Mouse (Mus musculus): ENCODE data around the gene Aig1. TPM values are rescaled to one million over a fixed set of nuclear protein-coding genes. Genes with fewer than 3 reads are reported as not detected.

Aig1 gene
- polyA plus RNA-seq, 1 experiment from 2014 or later = 39.1 TPM

GRCm38 (mm10) chr10:13776014-13776413, 92.8 kb downstream of the Aig1 start:
- H3K9ac ChIP-seq (ENCODE audit: low read depth, low read length) = no peak overlapping the region
- H3K9me3 ChIP-seq (ENCODE audit: control insufficient read depth, low read length) = no peaks in the 10 kb centered on the region
- H3K4me1 ChIP-seq (ENCODE audit: control insufficient read depth, insufficient read depth, low read length) = no peaks in the 10 kb centered on the region; the same call in 1 of the 2 replicates
- 85% methylated on average over 3 of the region's 3 CpGs for WGBS
- no peak for ATAC-seq (ENCODE audit: low FRiP score, low TSS enrichment)
- H3K27ac ChIP-seq (ENCODE audit: low read depth, low read length) = no peak overlapping the region
- H3K27me3 ChIP-seq (ENCODE audit: control insufficient read depth, insufficient read depth, low read length) = no peaks in the 10 kb centered on the region
- no peak overlapping the region for H3K4me2 ChIP-seq (replicated peaks; ENCODE audit: low read depth, low read length)
- H3K36me3 ChIP-seq (ENCODE audit: control insufficient read depth, insufficient read depth, low read length) = no peaks in the 10 kb centered on the region
- no peak overlapping the region for H3K4me3 ChIP-seq (ENCODE audit: low read length)

- Histone ChIP-seq H3K4me3 (ENCODE audit: low read length) (no peak overlapping the region), H3K4me1 (ENCODE audit: control insufficient read depth, insufficient read depth, low read length) (no peaks in the 10 kb centered on the region; the same call in 1 of the 2 replicates), H3K9me3 (ENCODE audit: control insufficient read depth, low read length) (no peaks in the 10 kb centered on the region), H3K27ac (ENCODE audit: low read depth, low read length) (no peak overlapping the region), H3K27me3 (ENCODE audit: control insufficient read depth, insufficient read depth, low read length) (no peaks in the 10 kb centered on the region), H3K36me3 (ENCODE audit: control insufficient read depth, insufficient read depth, low read length) (no peaks in the 10 kb centered on the region), H3K4me2 (replicated peaks; ENCODE audit: low read depth, low read length) (no peak overlapping the region), H3K9ac (ENCODE audit: low read depth, low read length) (no peak overlapping the region)
- WGBS = 94% methylated on average over 2 of the region's 2 CpGs
- no peak for ATAC-seq (ENCODE audit: low FRiP score, low TSS enrichment)
These were observed 93.4 kb downstream of the Aig1 start for GRCm38 (mm10) chr10:13775411-13775810.

GRCm38 (mm10) chr10:13774910-13775309, 93.9 kb downstream of the Aig1 start:
- no peak overlapping the region for H3K4me2 ChIP-seq (replicated peaks; ENCODE audit: low read depth, low read length)
- H3K4me1 ChIP-seq (ENCODE audit: control insufficient read depth, insufficient read depth, low read length) = no peaks in the 10 kb centered on the region; the same call in 1 of the 2 replicates
- no peak overlapping the region for H3K9ac ChIP-seq (ENCODE audit: low read depth, low read length)
- no peaks in the 10 kb centered on the region for H3K36me3 ChIP-seq (ENCODE audit: control insufficient read depth, insufficient read depth, low read length)
- no peaks in the 10 kb centered on the region for H3K9me3 ChIP-seq (ENCODE audit: control insufficient read depth, low read length)
- ATAC-seq (ENCODE audit: low FRiP score, low TSS enrichment) = no peak
- H3K27ac ChIP-seq (ENCODE audit: low read depth, low read length) = no peak overlapping the region
- no peaks in the 10 kb centered on the region for H3K27me3 ChIP-seq (ENCODE audit: control insufficient read depth, insufficient read depth, low read length)
- no peak overlapping the region for H3K4me3 ChIP-seq (ENCODE audit: low read length)
- 77% methylated on average over 3 of the region's 3 CpGs for WGBS

- no peak overlapping the region for H3K27ac ChIP-seq (ENCODE audit: low read depth, low read length)
- no peaks in the 10 kb centered on the region for H3K27me3 ChIP-seq (ENCODE audit: control insufficient read depth, insufficient read depth, low read length)
- 50% methylated on average over 1 of the region's 1 CpGs for WGBS
- H3K4me1 ChIP-seq (ENCODE audit: control insufficient read depth, insufficient read depth, low read length) = no peaks in the 10 kb centered on the region; the same call in 1 of the 2 replicates
- no peak overlapping the region for H3K4me2 ChIP-seq (replicated peaks; ENCODE audit: low read depth, low read length)
- no peak overlapping the region for H3K4me3 ChIP-seq (ENCODE audit: low read length)
- no peak overlapping the region for H3K9ac ChIP-seq (ENCODE audit: low read depth, low read length)
- no peaks in the 10 kb centered on the region for H3K9me3 ChIP-seq (ENCODE audit: control insufficient read depth, low read length)
- no peak for ATAC-seq (ENCODE audit: low FRiP score, low TSS enrichment)
- no peaks in the 10 kb centered on the region for H3K36me3 ChIP-seq (ENCODE audit: control insufficient read depth, insufficient read depth, low read length)
These were observed 98.1 kb downstream of the Aig1 start for GRCm38 (mm10) chr10:13770720-13771119.

GRCm38 (mm10) chr10:13769789-13770188, 99.0 kb downstream of the Aig1 start:
- no peak overlapping the region for H3K4me3 ChIP-seq (ENCODE audit: low read length)
- no peak overlapping the region for H3K4me2 ChIP-seq (replicated peaks; ENCODE audit: low read depth, low read length)
- H3K9ac ChIP-seq (ENCODE audit: low read depth, low read length) = no peak overlapping the region
- 98% methylated on average over 2 of the region's 2 CpGs for WGBS
- no peaks in the 10 kb centered on the region; the same call in 1 of the 2 replicates for H3K4me1 ChIP-seq (ENCODE audit: control insufficient read depth, insufficient read depth, low read length)
- no peak overlapping the region for H3K27ac ChIP-seq (ENCODE audit: low read depth, low read length)
- no peak for ATAC-seq (ENCODE audit: low FRiP score, low TSS enrichment)
- H3K27me3 ChIP-seq (ENCODE audit: control insufficient read depth, insufficient read depth, low read length) = no peaks in the 10 kb centered on the region
- no peaks in the 10 kb centered on the region for H3K36me3 ChIP-seq (ENCODE audit: control insufficient read depth, insufficient read depth, low read length)
- no peaks in the 10 kb centered on the region for H3K9me3 ChIP-seq (ENCODE audit: control insufficient read depth, low read length)

- H3K4me1 ChIP-seq (ENCODE audit: control insufficient read depth, insufficient read depth, low read length) = no peaks in the 10 kb centered on the region; the same call in 1 of the 2 replicates
- no peak overlapping the region for H3K9ac ChIP-seq (ENCODE audit: low read depth, low read length)
- no peak overlapping the region for H3K27ac ChIP-seq (ENCODE audit: low read depth, low read length)
- ATAC-seq (ENCODE audit: low FRiP score, low TSS enrichment) = no peak
- no peak overlapping the region for H3K4me3 ChIP-seq (ENCODE audit: low read length)
- no peaks in the 10 kb centered on the region for H3K36me3 ChIP-seq (ENCODE audit: control insufficient read depth, insufficient read depth, low read length)
- no peaks in the 10 kb centered on the region for H3K9me3 ChIP-seq (ENCODE audit: control insufficient read depth, low read length)
- no peaks in the 10 kb centered on the region for H3K27me3 ChIP-seq (ENCODE audit: control insufficient read depth, insufficient read depth, low read length)
- no peak overlapping the region for H3K4me2 ChIP-seq (replicated peaks; ENCODE audit: low read depth, low read length)
These were observed 99.9 kb downstream of the Aig1 start for GRCm38 (mm10) chr10:13768866-13769265.

GRCm38 (mm10) chr10:13767076-13767475, 101.7 kb downstream of the Aig1 start:
- Histone ChIP-seq H3K4me1 (ENCODE audit: control insufficient read depth, insufficient read depth, low read length) (no peaks in the 10 kb centered on the region; the same call in 1 of the 2 replicates), H3K27ac (ENCODE audit: low read depth, low read length) (no peak overlapping the region), H3K4me3 (ENCODE audit: low read length) (no peak overlapping the region), H3K36me3 (ENCODE audit: control insufficient read depth, insufficient read depth, low read length) (no peaks in the 10 kb centered on the region), H3K4me2 (replicated peaks; ENCODE audit: low read depth, low read length) (no peak overlapping the region), H3K27me3 (ENCODE audit: control insufficient read depth, insufficient read depth, low read length) (no peaks in the 10 kb centered on the region), H3K9me3 (ENCODE audit: control insufficient read depth, low read length) (no peaks in the 10 kb centered on the region), H3K9ac (ENCODE audit: low read depth, low read length) (no peak overlapping the region)
- 68% methylated on average over 6 of the region's 6 CpGs for WGBS
- no peak for ATAC-seq (ENCODE audit: low FRiP score, low TSS enrichment)

- Histone ChIP-seq H3K4me3 (ENCODE audit: low read length) (no peak overlapping the region), H3K27ac (ENCODE audit: low read depth, low read length) (no peak overlapping the region), H3K27me3 (ENCODE audit: control insufficient read depth, insufficient read depth, low read length) (no peaks in the 10 kb centered on the region), H3K9ac (ENCODE audit: low read depth, low read length) (no peak overlapping the region), H3K4me1 (ENCODE audit: control insufficient read depth, insufficient read depth, low read length) (no peaks in the 10 kb centered on the region), H3K9me3 (ENCODE audit: control insufficient read depth, low read length) (no peaks in the 10 kb centered on the region), H3K4me2 (replicated peaks; ENCODE audit: low read depth, low read length) (no peak overlapping the region), H3K36me3 (ENCODE audit: control insufficient read depth, insufficient read depth, low read length) (no peaks in the 10 kb centered on the region)
- ATAC-seq (ENCODE audit: low FRiP score, low TSS enrichment) = no peak
- WGBS = 79% methylated on average over 2 of the region's 2 CpGs
These were observed 105.6 kb downstream of the Aig1 start for GRCm38 (mm10) chr10:13763151-13763550.

- no peak overlapping the region for H3K9ac ChIP-seq (ENCODE audit: low read depth, low read length)
- 96% methylated on average over 1 of the region's 1 CpGs for WGBS
- H3K27me3 ChIP-seq (ENCODE audit: control insufficient read depth, insufficient read depth, low read length) = no peaks in the 10 kb centered on the region
- no peak overlapping the region for H3K4me2 ChIP-seq (replicated peaks; ENCODE audit: low read depth, low read length)
- no peak for ATAC-seq (ENCODE audit: low FRiP score, low TSS enrichment)
- no peaks in the 10 kb centered on the region for H3K4me1 ChIP-seq (ENCODE audit: control insufficient read depth, insufficient read depth, low read length)
- H3K9me3 ChIP-seq (ENCODE audit: control insufficient read depth, low read length) = no peaks in the 10 kb centered on the region
- no peak overlapping the region for H3K4me3 ChIP-seq (ENCODE audit: low read length)
- no peak overlapping the region for H3K27ac ChIP-seq (ENCODE audit: low read depth, low read length)
- no peaks in the 10 kb centered on the region for H3K36me3 ChIP-seq (ENCODE audit: control insufficient read depth, insufficient read depth, low read length)
These were observed 114.1 kb downstream of the Aig1 start for GRCm38 (mm10) chr10:13754712-13755111.
